Mouse (Mus musculus) cerebellum, adult 11 months (tissue): ENCODE results near the gene Cnksr3.

ENCODE experiments used
- DNase-seq: peaks from one replicate; pipeline ENCODE4 v3.0.0; 2022

The Cnksr3 gene

GRCm38 (mm10) chr10:7070924-7071323 is 141.1 kb downstream of the Cnksr3 start:
- DNase-seq, result no peak

DNA sequence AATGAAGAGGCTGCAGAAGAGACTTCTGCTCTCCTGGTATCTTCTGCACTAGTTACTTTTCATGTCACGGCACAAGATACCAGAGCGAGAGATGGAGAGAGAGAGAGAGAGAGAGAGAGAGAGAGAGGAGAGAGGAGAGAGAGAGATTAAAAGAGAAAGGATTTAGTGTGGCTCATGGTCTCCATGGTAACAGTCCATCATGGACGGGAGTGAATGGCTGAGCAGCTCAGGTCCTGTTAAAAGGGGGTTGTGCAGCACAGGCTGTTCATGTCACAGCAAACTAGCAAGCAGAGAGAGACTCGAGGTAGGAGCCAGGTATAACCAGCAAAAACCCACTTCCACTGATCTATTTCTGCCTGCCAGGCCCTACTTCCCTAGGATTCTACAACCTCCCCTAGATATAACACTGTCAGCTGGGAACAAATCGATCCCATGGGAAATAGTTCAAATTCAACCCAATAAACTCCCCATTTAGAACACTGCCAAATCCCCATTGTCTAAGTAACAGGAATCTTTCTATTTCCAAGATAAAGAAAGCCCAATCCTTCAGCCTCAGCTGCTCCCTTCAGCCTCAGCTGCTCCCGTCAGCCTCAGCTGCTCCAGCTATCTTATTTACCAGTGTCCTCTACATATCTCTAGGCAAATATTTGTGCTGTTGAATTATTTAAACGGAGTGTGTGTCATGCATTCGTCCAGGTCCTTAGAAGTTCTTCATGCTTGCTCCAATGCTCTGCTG is 141.8 kb downstream of the Cnksr3 start:
- no peak for DNase-seq

DNA sequence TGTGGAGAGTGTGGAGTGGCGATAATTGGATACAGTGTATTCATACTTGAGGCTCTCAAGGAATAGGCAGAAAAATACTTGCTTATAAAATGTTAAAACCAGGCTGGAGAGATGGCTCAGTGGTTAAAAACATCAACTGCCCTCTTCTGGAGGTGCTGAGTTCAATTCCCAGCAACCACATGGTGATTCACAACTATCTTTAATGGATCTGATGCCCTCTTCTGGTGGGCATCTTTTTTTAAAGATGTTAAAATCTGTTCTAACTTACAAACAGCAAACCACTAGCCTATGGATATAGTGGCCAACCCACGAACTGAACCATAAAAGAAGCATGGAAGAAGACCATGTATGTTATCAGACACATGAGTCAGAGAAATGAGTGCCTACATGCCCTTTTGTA is 142.9 kb downstream of the Cnksr3 start:
- no peak for DNase-seq
